Mouse (Mus musculus): ENCODE data around the gene Zfp512b. TPM values are rescaled to one million over a fixed set of nuclear protein-coding genes. Genes with fewer than 3 reads are reported as not detected.

The Zfp512b gene
- polyA plus RNA-seq, 1 experiment from 2014 or later: 70.2 TPM

GRCm38 (mm10) chr2:181588229-181588780 is 4.3 kb downstream of the Zfp512b start:
- no peaks in the 10 kb centered on the region for H3K9me3 ChIP-seq
- H3K4me1 ChIP-seq (replicated peaks): peaks cover 27% of the 10 kb centered on the region
- no peak overlapping the region for H3K4me2 ChIP-seq (replicated peaks)
- peaks cover 75% of the 10 kb centered on the region for H3K36me3 ChIP-seq
- no peaks in the 10 kb centered on the region for H3K27me3 ChIP-seq
- ATAC-seq: no peak
- H3K4me3 ChIP-seq (replicated peaks): no peak overlapping the region
- H3K9ac ChIP-seq (replicated peaks): no peak overlapping the region; the same call in 1 of the 2 replicates
- WGBS: 90% methylated on average over 11 of the region's 11 CpGs
- H3K27ac ChIP-seq: no peak overlapping the region

GRCm38 (mm10) chr2:181587796-181588195 is 4.8 kb downstream of the Zfp512b start:
- Histone ChIP-seq H3K9me3 (no peaks in the 10 kb centered on the region), H3K4me3 (replicated peaks) (no peak overlapping the region), H3K9ac (replicated peaks) (no peak overlapping the region), H3K4me1 (replicated peaks) (peaks cover 22% of the 10 kb centered on the region), H3K27me3 (no peaks in the 10 kb centered on the region), H3K27ac (no peak overlapping the region), H3K36me3 (peaks cover 79% of the 10 kb centered on the region), H3K4me2 (replicated peaks) (no peak overlapping the region)
- no peak for ATAC-seq
- 78% methylated on average over 6 of the region's 6 CpGs for WGBS

DNA sequence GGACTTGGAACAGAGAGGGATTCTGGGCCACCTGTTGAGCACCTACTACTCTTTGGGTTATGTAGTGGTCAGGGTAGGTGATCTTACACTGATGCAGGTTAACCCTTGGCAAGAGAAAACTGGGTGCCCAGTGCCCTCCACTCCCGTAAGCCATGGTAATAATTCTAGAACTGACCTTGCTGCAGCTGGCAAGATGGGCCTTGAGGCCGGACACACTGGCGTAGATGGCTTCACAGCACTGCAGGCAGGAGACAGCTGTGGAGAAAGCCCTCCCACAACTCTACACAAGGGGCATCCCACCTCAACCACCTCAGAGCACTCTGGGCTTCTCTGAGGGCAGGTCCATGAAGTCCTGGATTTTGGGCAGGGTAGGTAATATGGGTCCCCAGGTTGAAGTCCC is 6.5 kb downstream of the Zfp512b start:
- peaks cover 23% of the 10 kb centered on the region for H3K4me1 ChIP-seq (replicated peaks)
- no peak overlapping the region for H3K9ac ChIP-seq (replicated peaks)
- no peak overlapping the region for H3K4me3 ChIP-seq (replicated peaks)
- no peaks in the 10 kb centered on the region for H3K27me3 ChIP-seq
- no peak for ATAC-seq
- H3K9me3 ChIP-seq: no peaks in the 10 kb centered on the region
- no peak overlapping the region for H3K4me2 ChIP-seq (replicated peaks)
- WGBS: 96% methylated on average over 3 of the region's 3 CpGs
- H3K27ac ChIP-seq: no peak overlapping the region
- peaks cover 81% of the 10 kb centered on the region for H3K36me3 ChIP-seq

- Histone ChIP-seq H3K27ac (no peak overlapping the region), H3K4me2 (replicated peaks) (no peak overlapping the region), H3K4me3 (replicated peaks) (no peak overlapping the region), H3K4me1 (replicated peaks) (peaks cover 23% of the 10 kb centered on the region), H3K36me3 (peaks cover 77% of the 10 kb centered on the region), H3K9me3 (no peaks in the 10 kb centered on the region), H3K9ac (replicated peaks) (no peak overlapping the region), H3K27me3 (no peaks in the 10 kb centered on the region)
- 91% methylated on average over 5 of the region's 5 CpGs for WGBS
- no peak for ATAC-seq
Measured at GRCm38 (mm10) chr2:181585506-181585905, 7.1 kb downstream of the Zfp512b start.

- H3K27ac ChIP-seq: no peak within 1 kb of the TSS
- no peak within 1 kb of the TSS for H3K9ac ChIP-seq (replicated peaks)
- ATAC-seq: no peak
- H3K9me3 ChIP-seq: no peaks in the 10 kb centered on the region
- H3K27me3 ChIP-seq: no peaks in the 10 kb centered on the region
- no peak within 1 kb of the TSS for H3K4me3 ChIP-seq (replicated peaks)
- WGBS: 87% methylated on average over 4 of the region's 4 CpGs
- H3K4me1 ChIP-seq (replicated peaks): peaks cover 25% of the 10 kb centered on the region
- peaks cover 67% of the 10 kb centered on the region for H3K36me3 ChIP-seq
- H3K4me2 ChIP-seq (replicated peaks): no peak within 1 kb of the TSS
Measured at GRCm38 (mm10) chr2:181584411-181584942, 8.1 kb downstream of the Zfp512b start, which contains the start of gene Uckl1. Gene Uckl1 (minus strand): TSS chr2:181584892.

- Histone ChIP-seq H3K27ac (no peak overlapping the region), H3K4me2 (replicated peaks) (no peak overlapping the region), H3K4me1 (replicated peaks) (peaks cover 33% of the 10 kb centered on the region), H3K9me3 (no peaks in the 10 kb centered on the region), H3K9ac (replicated peaks) (no peak overlapping the region), H3K36me3 (peaks cover 59% of the 10 kb centered on the region), H3K27me3 (no peaks in the 10 kb centered on the region), H3K4me3 (replicated peaks) (no peak overlapping the region)
- ATAC-seq: no peak
- WGBS: 87% methylated on average over 3 of the region's 3 CpGs
Measured at GRCm38 (mm10) chr2:181583460-181584257, 8.9 kb downstream of the Zfp512b start.

GRCm38 (mm10) chr2:181582939-181583338 is 9.7 kb downstream of the Zfp512b start:
- Histone ChIP-seq H3K27ac (no peak overlapping the region), H3K36me3 (peaks cover 51% of the 10 kb centered on the region), H3K4me1 (replicated peaks) (peaks cover 40% of the 10 kb centered on the region), H3K4me2 (replicated peaks) (no peak overlapping the region), H3K27me3 (no peaks in the 10 kb centered on the region), H3K4me3 (replicated peaks) (no peak overlapping the region), H3K9me3 (no peaks in the 10 kb centered on the region), H3K9ac (replicated peaks) (no peak overlapping the region)
- WGBS: 100% methylated on average over 1 of the region's 1 CpGs
- no peak for ATAC-seq

DNA sequence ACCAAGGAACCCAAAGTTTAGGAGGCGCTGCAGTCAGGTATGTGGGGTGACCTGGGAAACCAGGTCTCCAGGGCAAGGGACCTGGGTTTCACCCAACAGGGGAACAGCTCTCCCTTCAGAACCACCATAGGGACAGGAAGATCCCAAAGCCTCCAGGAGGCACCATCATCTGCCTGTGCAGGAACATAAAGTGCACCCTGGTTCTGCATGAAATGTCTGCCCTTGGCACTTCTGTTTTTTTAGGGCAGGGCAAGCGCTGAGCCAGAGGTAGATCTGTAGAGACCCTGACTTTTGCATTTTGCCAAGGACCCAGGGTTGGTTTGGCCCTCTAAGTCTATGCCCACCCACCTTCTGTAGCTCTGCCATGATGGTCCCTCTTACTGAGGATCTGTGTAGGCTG is 10.2 kb downstream of the Zfp512b start:
- 0 out of 2 replicates have a peak, but pooled peaks have one; percentile 5 for ATAC-seq
- Histone ChIP-seq H3K4me3 (replicated peaks) (peak overlapping the region; percentile 73), H3K36me3 (peaks cover 46% of the 10 kb centered on the region), H3K27ac (no peak overlapping the region), H3K27me3 (no peaks in the 10 kb centered on the region), H3K9me3 (no peaks in the 10 kb centered on the region), H3K4me1 (replicated peaks) (peaks cover 45% of the 10 kb centered on the region), H3K4me2 (replicated peaks) (peak overlapping the region; percentile 91), H3K9ac (replicated peaks) (no peak overlapping the region; the same call in 1 of the 2 replicates)
- WGBS: 91% methylated on average over 2 of the region's 2 CpGs

DNA sequence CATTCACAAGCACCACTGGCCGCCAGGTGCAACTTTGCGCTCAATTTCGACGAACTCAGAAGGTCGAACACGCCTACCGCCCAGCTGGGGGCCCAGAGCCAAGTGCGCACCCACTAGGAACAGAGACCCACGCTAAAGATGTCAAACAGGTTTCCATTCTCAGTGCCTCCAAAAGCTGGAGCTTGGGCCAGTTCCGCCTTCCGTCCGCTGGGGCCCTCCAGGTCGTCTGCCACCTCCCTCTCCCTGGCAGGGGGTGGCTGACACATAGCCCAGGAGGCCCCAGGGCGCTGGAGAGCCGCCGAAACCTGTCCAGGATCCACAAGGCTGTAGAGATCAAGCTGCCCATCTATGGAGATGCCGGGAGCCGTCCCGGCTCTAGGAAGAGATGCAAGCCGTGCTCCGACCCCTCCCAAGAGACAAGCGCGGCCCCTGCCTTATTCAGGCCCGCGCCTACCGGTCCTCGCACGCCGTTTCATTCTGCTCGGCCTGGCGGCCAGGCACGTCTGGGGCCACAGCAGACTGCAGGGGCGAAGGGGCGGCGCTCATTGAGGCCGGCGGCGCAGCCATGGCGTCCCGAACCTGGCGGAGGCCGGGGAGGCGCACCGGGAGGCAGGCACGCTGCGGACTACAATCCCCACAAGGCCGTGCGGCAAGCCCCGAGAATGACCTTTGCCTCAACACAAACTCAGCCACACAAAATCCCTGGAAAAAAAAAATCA is 11.0 kb downstream of the Zfp512b start:
- peak overlapping the region; percentile 73 for H3K4me3 ChIP-seq (replicated peaks)
- H3K4me1 ChIP-seq (replicated peaks): peaks cover 49% of the 10 kb centered on the region
- WGBS: under 1% methylated on average over 49 of the region's 49 CpGs
- peak overlapping the region; percentile 91 for H3K4me2 ChIP-seq (replicated peaks)
- ATAC-seq: peak; percentile 83
- H3K27ac ChIP-seq: peak overlapping the region; percentile 94
- H3K36me3 ChIP-seq: peaks cover 38% of the 10 kb centered on the region
- H3K27me3 ChIP-seq: no peaks in the 10 kb centered on the region
- H3K9me3 ChIP-seq: no peaks in the 10 kb centered on the region
- H3K9ac ChIP-seq (replicated peaks): peak overlapping the region; percentile 93

DNA sequence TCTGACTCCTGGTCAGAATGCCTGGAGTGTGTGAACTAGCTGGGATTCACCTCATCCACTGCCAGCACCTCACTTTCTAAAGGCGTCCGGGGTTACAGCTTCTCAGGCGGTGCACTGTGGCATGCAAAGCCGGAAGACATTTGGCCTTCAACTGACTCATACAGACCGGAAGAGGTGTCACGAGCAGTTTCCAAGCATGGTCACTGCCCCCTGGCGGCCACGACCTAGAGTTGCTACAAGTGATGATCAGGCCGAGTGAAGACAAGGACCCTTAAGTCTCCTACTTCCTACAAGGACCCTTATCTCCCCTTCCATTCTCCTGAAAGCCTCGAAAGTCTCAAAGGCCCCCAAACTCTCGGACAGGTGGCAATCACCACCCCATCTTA is 11.6 kb downstream of the Zfp512b start:
- WGBS: 0% methylated on average over 11 of the region's 11 CpGs
- peaks cover 33% of the 10 kb centered on the region for H3K36me3 ChIP-seq
- no peaks in the 10 kb centered on the region for H3K9me3 ChIP-seq
- H3K4me1 ChIP-seq (replicated peaks): peaks cover 49% of the 10 kb centered on the region
- peak overlapping the region; percentile 93 for H3K9ac ChIP-seq (replicated peaks)
- peak overlapping the region; percentile 94 for H3K27ac ChIP-seq
- H3K27me3 ChIP-seq: no peaks in the 10 kb centered on the region
- ATAC-seq: peak; percentile 77
- H3K4me2 ChIP-seq (replicated peaks): peak overlapping the region; percentile 91
- H3K4me3 ChIP-seq (replicated peaks): peak overlapping the region; percentile 73

DNA sequence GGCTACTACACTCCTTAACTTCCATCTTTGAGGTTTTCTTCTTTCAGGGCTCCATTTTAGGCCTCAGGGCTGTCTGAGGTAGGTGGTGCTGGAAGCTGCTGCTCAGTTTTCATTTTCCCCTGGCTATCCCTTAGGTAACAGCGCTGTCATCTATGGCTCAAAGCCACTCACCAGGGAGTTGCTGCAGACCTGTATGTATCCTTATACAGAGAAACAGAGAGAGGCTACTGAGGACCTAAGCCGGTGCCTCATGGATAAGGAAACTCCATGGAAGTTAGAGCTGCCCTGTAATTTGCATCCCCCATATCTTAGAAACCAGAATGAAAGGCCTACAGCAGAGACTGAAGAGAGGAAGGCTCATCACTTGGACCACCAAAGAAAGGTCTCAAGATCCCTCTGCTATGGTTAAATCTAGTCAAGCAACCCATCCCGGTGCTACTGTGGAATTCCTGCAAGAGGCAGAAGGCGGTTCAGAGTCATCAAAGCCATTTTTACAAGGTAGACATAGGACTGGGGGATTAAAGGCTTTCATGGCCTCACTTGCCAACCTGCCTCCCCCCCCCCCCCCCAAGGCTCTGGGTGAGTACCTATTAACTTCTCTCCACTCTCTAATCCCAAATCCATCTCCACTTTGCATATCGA is 12.4 kb downstream of the Zfp512b start:
- Histone ChIP-seq H3K36me3 (peaks cover 25% of the 10 kb centered on the region), H3K4me3 (replicated peaks) (peak overlapping the region; percentile 73), H3K4me2 (replicated peaks) (peak overlapping the region; percentile 91), H3K4me1 (replicated peaks) (peaks cover 49% of the 10 kb centered on the region), H3K9me3 (no peaks in the 10 kb centered on the region), H3K27me3 (no peaks in the 10 kb centered on the region), H3K27ac (peak overlapping the region; percentile 94; the same call in 1 of the 2 replicates), H3K9ac (replicated peaks) (peak overlapping the region; percentile 93; the same call in 1 of the 2 replicates)
- no peak for ATAC-seq
- WGBS: 87% methylated on average over 5 of the region's 5 CpGs
